Mouse (Mus musculus) kidney, postnatal 0 days (tissue): Measurements from ENCODE around the gene Spred1. TPM values are rescaled to one million over a fixed set of nuclear protein-coding genes. Genes with fewer than 3 reads are reported as not detected.
A peak's percentile ranks its signal among the peaks of the same experiment; 100 is the strongest.

ENCODE experiments used
- ATAC-seq: fragments of 200-750 bp; cut with Nextera tagmentation; replicated peaks from 2 replicates; pipeline ENCODE4 v1.8.0; 2017; ENCODE audit warnings: low read depth, moderate number of reproducible peaks, moderate TSS enrichment, moderate library complexity; ENCODE audit not compliant: low FRiP score
- DNase-seq: peaks from one replicate; pipeline ENCODE4 v3.0.0-alpha.2; 2016; ENCODE audit warnings: low spot score
- H3K27ac ChIP-seq: fragments of 300-500 bp; sonication (generic); 2 replicates; pipeline ENCODE4 v1.5.1; 2014; ENCODE audit warnings: mild to moderate bottlenecking
- H3K27me3 ChIP-seq: fragments of 300-500 bp; sonication (generic); 2 replicates; pipeline ENCODE4 v1.6.1; 2014; ENCODE audit warnings: low read length, mixed read lengths; ENCODE audit not compliant: insufficient read depth
- H3K36me3 ChIP-seq: fragments of 300-500 bp; sonication (generic); 2 replicates; pipeline ENCODE4 v1.6.1; 2014; ENCODE audit warnings: low read length, mixed read lengths; ENCODE audit not compliant: insufficient read depth
- H3K4me1 ChIP-seq: fragments of 300-500 bp; sonication (generic); replicated peaks from 2 replicates; pipeline ENCODE4 v1.6.1; 2014; ENCODE audit warnings: antibody characterized with exemption, low read length, mixed read lengths; ENCODE audit not compliant: insufficient read depth
- H3K4me2 ChIP-seq: fragments of 300-500 bp; sonication (generic); 2 replicates; pipeline ENCODE4 v1.6.1; 2014; ENCODE audit warnings: mild to moderate bottlenecking, low read length, moderate library complexity, mixed read lengths
- H3K4me3 ChIP-seq: fragments of 300-500 bp; sonication (generic); replicated peaks from 2 replicates; pipeline ENCODE4 v1.5.1; 2014; ENCODE audit warnings: low read depth, low read length
- H3K9ac ChIP-seq: fragments of 300-500 bp; sonication (generic); 2 replicates; pipeline ENCODE4 v1.6.1; 2014; ENCODE audit warnings: low read depth, low read length
- H3K9me3 ChIP-seq: fragments of 300-500 bp; sonication (generic); replicated peaks from 2 replicates; pipeline ENCODE4 v1.6.1; 2016; ENCODE audit warnings: low read length, inconsistent platforms, mixed read lengths
- CTCF ChIP-seq: IDR thresholded peaks from 2 replicates; pipeline ENCODE4 v1.5.1; 2016; ENCODE audit warnings: antibody characterized with exemption, low read depth, mild to moderate bottlenecking, moderate library complexity
- WGBS: fragments of 180-500 bp; shearing (Covaris S2); extraction: QIAGEN DNeasy Blood & Tissue Kit; methylation state at CpG from one replicate; pipeline ENCODE4 v1.1.7; 2014; 5-methylcytosine and 5-hydroxymethylcytosine counted together
- polyA plus RNA-seq: library from polyadenylated mRNA; unstranded; fragments of >200 nt; fragmentation: Nextera tagmentation; extraction: Ambion mirVana; gene quantifications from 2 replicates; pipeline ENCODE4 v1.2.1, GENCODE M21; 2015

Spred1 gene
- polyA plus RNA-seq, 1 experiment from 2014 or later = 17.5 TPM

- no peak overlapping the region for H3K4me3 ChIP-seq
- 0 out of 2 replicates have a peak, but pooled peaks cover 7% of the 10 kb centered on the region for H3K36me3 ChIP-seq
- no peaks in the 10 kb centered on the region for H3K9me3 ChIP-seq
- H3K27me3 ChIP-seq = no peaks in the 10 kb centered on the region
- no peak for TF ChIP-seq CTCF
- DNase-seq (peak; percentile 32), ATAC-seq (no peak)
- no peak overlapping the region for H3K4me2 ChIP-seq
- H3K27ac ChIP-seq = no peak overlapping the region
- H3K4me1 ChIP-seq = no peaks in the 10 kb centered on the region
- WGBS = 56% methylated on average over 3 of the region's 3 CpGs
- H3K9ac ChIP-seq = no peak overlapping the region
Observed at GRCm38 (mm10) chr2:117169037-117169436, 47.9 kb downstream of the Spred1 start.

GRCm38 (mm10) chr2:117172981-117173380 lies 51.8 kb downstream of the Spred1 start:
- H3K4me3 ChIP-seq = no peak overlapping the region
- no peak for DNase-seq
- H3K9me3 ChIP-seq = no peaks in the 10 kb centered on the region
- H3K4me1 ChIP-seq = no peaks in the 10 kb centered on the region
- no peak overlapping the region for H3K27ac ChIP-seq
- ATAC-seq = no peak
- no peak overlapping the region for H3K4me2 ChIP-seq
- no peak overlapping the region for H3K9ac ChIP-seq
- H3K27me3 ChIP-seq = no peaks in the 10 kb centered on the region
- 88% methylated on average over 4 of the region's 4 CpGs for WGBS
- H3K36me3 ChIP-seq = peaks cover 9% of the 10 kb centered on the region; the same call in 1 of the 2 replicates
- TF ChIP-seq CTCF = peak; percentile 45; the same call in 1 of the 2 replicates

DNA sequence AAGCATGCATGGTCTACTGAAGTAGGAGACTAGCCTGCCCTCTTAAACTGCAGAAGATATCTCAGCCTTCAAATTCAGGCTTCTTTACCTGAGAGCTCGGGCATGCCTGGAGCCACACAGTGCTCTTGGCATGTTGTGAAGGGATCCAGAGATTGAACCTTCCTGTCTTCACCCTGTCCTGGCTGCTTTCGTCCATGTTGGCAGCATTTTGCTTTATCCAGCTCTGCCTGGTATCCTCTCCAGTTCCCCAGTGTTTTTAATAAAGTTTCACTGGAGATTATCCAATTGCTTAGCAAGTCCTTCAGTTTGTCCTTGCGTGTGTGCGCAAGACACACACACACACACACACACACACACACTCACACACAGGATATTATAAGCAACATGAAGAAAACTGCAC lies 54.9 kb downstream of the Spred1 start:
- 90% methylated on average over 4 of the region's 4 CpGs for WGBS
- ATAC-seq (no peak), DNase-seq (no peak)
- no peak overlapping the region for H3K4me2 ChIP-seq
- no peak overlapping the region for H3K9ac ChIP-seq
- H3K4me3 ChIP-seq = no peak overlapping the region
- no peaks in the 10 kb centered on the region for H3K27me3 ChIP-seq
- peaks cover 9% of the 10 kb centered on the region; the same call in 1 of the 2 replicates for H3K36me3 ChIP-seq
- H3K27ac ChIP-seq = no peak overlapping the region
- H3K9me3 ChIP-seq = no peaks in the 10 kb centered on the region
- no peaks in the 10 kb centered on the region for H3K4me1 ChIP-seq
- TF ChIP-seq CTCF = no peak

GRCm38 (mm10) chr2:117176937-117177336 lies 55.8 kb downstream of the Spred1 start:
- H3K4me3 ChIP-seq = no peak overlapping the region
- WGBS = 80% methylated on average over 4 of the region's 4 CpGs
- DNase-seq = no peak
- H3K27me3 ChIP-seq = no peaks in the 10 kb centered on the region
- no peak for TF ChIP-seq CTCF
- H3K36me3 ChIP-seq = peaks cover 9% of the 10 kb centered on the region; the same call in 1 of the 2 replicates
- no peak for ATAC-seq
- H3K27ac ChIP-seq = no peak overlapping the region
- no peaks in the 10 kb centered on the region for H3K4me1 ChIP-seq
- no peak overlapping the region for H3K9ac ChIP-seq
- H3K9me3 ChIP-seq = no peaks in the 10 kb centered on the region
- H3K4me2 ChIP-seq = no peak overlapping the region

GRCm38 (mm10) chr2:117180250-117180885 lies 59.2 kb downstream of the Spred1 start:
- Histone ChIP-seq H3K36me3 (peaks cover 13% of the 10 kb centered on the region), H3K4me1 (no peaks in the 10 kb centered on the region), H3K27me3 (no peaks in the 10 kb centered on the region), H3K9me3 (no peaks in the 10 kb centered on the region), H3K4me3 (no peak overlapping the region), H3K4me2 (no peak overlapping the region), H3K27ac (no peak overlapping the region), H3K9ac (no peak overlapping the region)
- ATAC-seq = peak; percentile 44; the same call in 1 of the 2 replicates
- peak; percentile 98 for TF ChIP-seq CTCF
- WGBS = 40% methylated on average over 7 of the region's 7 CpGs
- DNase-seq = peak; percentile 92

DNA sequence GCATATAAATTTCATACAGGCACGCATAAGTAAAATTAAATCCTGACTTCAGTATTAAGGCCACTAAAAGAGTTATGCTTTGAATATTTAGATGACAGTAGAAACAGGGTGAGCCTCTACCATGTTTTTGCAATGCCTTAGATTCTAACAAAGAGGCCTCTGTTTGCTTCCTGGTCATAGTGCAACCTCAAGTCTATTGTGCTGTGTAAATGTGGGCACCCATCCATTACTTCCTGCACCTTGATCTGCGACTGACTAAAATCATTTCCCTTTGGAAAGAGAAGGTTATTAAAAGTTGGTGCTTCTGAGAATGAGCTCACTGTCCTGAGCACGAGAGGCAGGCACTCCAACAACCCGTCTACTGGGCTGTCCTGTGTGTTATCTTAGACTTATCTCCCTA lies 64.4 kb downstream of the Spred1 start:
- WGBS = 71% methylated on average over 4 of the region's 4 CpGs
- ATAC-seq = no peak

More for the DNA sequence above, 64.4 kb downstream of the Spred1 start:
- no peak for TF ChIP-seq CTCF
- Histone ChIP-seq H3K27ac (no peak overlapping the region), H3K9me3 (no peaks in the 10 kb centered on the region), H3K36me3 (peaks cover 4% of the 10 kb centered on the region; the same call in 1 of the 2 replicates), H3K4me3 (no peak overlapping the region), H3K27me3 (no peaks in the 10 kb centered on the region), H3K9ac (no peak overlapping the region), H3K4me1 (no peaks in the 10 kb centered on the region), H3K4me2 (no peak overlapping the region)
- DNase-seq = no peak
